Mouse (Mus musculus): ENCODE data around the gene Rras2. TPM values are rescaled to one million over a fixed set of nuclear protein-coding genes. Genes with fewer than 3 reads are reported as not detected.

Gene Rras2
- polyA plus RNA-seq, 1 experiment, result not detected

- TF ChIP-seq GATA1 (IDR thresholded peaks at IDR 0.05; ENCODE audit: low read length), result no peak
These were observed 14.7 kb upstream of the Rras2 start for GRCm38 (mm10) chr7:114132316-114132715.

- no peak for TF ChIP-seq GATA1 (IDR thresholded peaks at IDR 0.05; ENCODE audit: low read length)
These were observed 11.7 kb upstream of the Rras2 start for GRCm38 (mm10) chr7:114129281-114129680.

GRCm38 (mm10) chr7:114118180-114118579 lies 599 bp upstream of the Rras2 start:
- no peak for TF ChIP-seq GATA1 (IDR thresholded peaks at IDR 0.05; ENCODE audit: low read length)

GRCm38 (mm10) chr7:114116711-114117351 lies 750 bp downstream of the Rras2 start:
- TF ChIP-seq GATA1 (IDR thresholded peaks at IDR 0.05; ENCODE audit: low read length), result no peak

GRCm38 (mm10) chr7:114115961-114116360 lies 1.6 kb downstream of the Rras2 start:
- TF ChIP-seq GATA1 (IDR thresholded peaks at IDR 0.05; ENCODE audit: low read length), result no peak

- TF ChIP-seq GATA1 (IDR thresholded peaks at IDR 0.05; ENCODE audit: low read length), result no peak
These were observed 2.6 kb downstream of the Rras2 start for GRCm38 (mm10) chr7:114114976-114115375.

- TF ChIP-seq GATA1 (IDR thresholded peaks at IDR 0.05; ENCODE audit: low read length), result no peak
These were observed 3.3 kb downstream of the Rras2 start for GRCm38 (mm10) chr7:114114284-114114683.

GRCm38 (mm10) chr7:114110500-114110899 lies 7.1 kb downstream of the Rras2 start:
- TF ChIP-seq GATA1 (IDR thresholded peaks at IDR 0.05; ENCODE audit: low read length), result no peak

GRCm38 (mm10) chr7:114105886-114106285 lies 11.7 kb downstream of the Rras2 start:
- TF ChIP-seq GATA1 (IDR thresholded peaks at IDR 0.05; ENCODE audit: low read length), result no peak

- TF ChIP-seq GATA1 (IDR thresholded peaks at IDR 0.05; ENCODE audit: low read length), result no peak
These were observed 13.8 kb downstream of the Rras2 start for GRCm38 (mm10) chr7:114103629-114104347.

GRCm38 (mm10) chr7:114103152-114103551 lies 14.4 kb downstream of the Rras2 start:
- no peak for TF ChIP-seq GATA1 (IDR thresholded peaks at IDR 0.05; ENCODE audit: low read length)

GRCm38 (mm10) chr7:114102609-114103008 lies 15.0 kb downstream of the Rras2 start:
- no peak for TF ChIP-seq GATA1 (IDR thresholded peaks at IDR 0.05; ENCODE audit: low read length)

GRCm38 (mm10) chr7:114101412-114101811 lies 16.2 kb downstream of the Rras2 start:
- TF ChIP-seq GATA1 (IDR thresholded peaks at IDR 0.05; ENCODE audit: low read length), result no peak

- no peak for TF ChIP-seq GATA1 (IDR thresholded peaks at IDR 0.05; ENCODE audit: low read length)
These were observed 23.9 kb downstream of the Rras2 start for GRCm38 (mm10) chr7:114093548-114094174.

- no peak for TF ChIP-seq GATA1 (IDR thresholded peaks at IDR 0.05; ENCODE audit: low read length)
These were observed 26.6 kb downstream of the Rras2 start for GRCm38 (mm10) chr7:114090892-114091545.

GRCm38 (mm10) chr7:114090231-114090630 lies 27.4 kb downstream of the Rras2 start:
- no peak for TF ChIP-seq GATA1 (IDR thresholded peaks at IDR 0.05; ENCODE audit: low read length)

All from G1E-ER4 (cell line).